Mouse (Mus musculus): ENCODE measurements around the gene Retreg3. TPM values are rescaled to one million over a fixed set of nuclear protein-coding genes. Genes with fewer than 3 reads are reported as not detected.

The Retreg3 gene
- polyA plus RNA-seq, 1 experiment from 2014 or later = 14.0 TPM

DNA sequence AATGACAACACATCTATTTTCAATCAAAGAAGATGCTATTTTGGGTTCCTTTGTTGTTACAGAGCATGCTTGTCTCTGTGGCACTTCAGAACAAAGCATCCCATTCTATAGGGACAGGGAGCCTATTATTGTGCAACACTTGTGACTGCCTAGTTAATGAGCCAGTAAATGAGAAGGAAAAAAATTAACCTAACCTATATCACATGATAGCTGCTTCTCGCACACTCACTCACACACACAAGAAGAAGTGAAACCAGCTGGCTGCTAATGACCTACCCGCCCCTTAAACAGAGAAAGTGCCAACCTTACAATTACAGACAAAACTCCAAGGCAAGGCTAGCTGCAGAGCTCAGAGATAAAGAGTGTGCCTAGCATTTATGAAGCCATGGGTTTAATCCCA, 4.1 kb downstream of the Retreg3 start:
- ATAC-seq (no peak), DNase-seq (ENCODE audit: low spot score) (peak; percentile 30)
- 10% methylated on average over 2 of the region's 2 CpGs for WGBS
- peak overlapping the region; percentile 52; the same call in 1 of the 2 replicates for H3K27ac ChIP-seq (ENCODE audit: low read depth, low read length)
- no peak overlapping the region for H3K4me3 ChIP-seq (ENCODE audit: low read depth, low read length)
- H3K4me1 ChIP-seq (ENCODE audit: control insufficient read depth, insufficient read depth, low read length) = peaks cover 18% of the 10 kb centered on the region
- peaks cover 9% of the 10 kb centered on the region; the same call in 1 of the 2 replicates for H3K36me3 ChIP-seq (ENCODE audit: control insufficient read depth, insufficient read depth, low read length)
- H3K9me3 ChIP-seq (replicated peaks; ENCODE audit: control insufficient read depth, low read length) = no peaks in the 10 kb centered on the region
- 0 out of 2 replicates have a peak overlapping the region, but pooled peaks have one; percentile 7 for H3K4me2 ChIP-seq (ENCODE audit: low read length)
- no peak overlapping the region; the same call in 1 of the 2 replicates for H3K9ac ChIP-seq (ENCODE audit: low read length)
- H3K27me3 ChIP-seq (replicated peaks; ENCODE audit: control insufficient read depth, insufficient read depth, low read length) = no peaks in the 10 kb centered on the region

DNA sequence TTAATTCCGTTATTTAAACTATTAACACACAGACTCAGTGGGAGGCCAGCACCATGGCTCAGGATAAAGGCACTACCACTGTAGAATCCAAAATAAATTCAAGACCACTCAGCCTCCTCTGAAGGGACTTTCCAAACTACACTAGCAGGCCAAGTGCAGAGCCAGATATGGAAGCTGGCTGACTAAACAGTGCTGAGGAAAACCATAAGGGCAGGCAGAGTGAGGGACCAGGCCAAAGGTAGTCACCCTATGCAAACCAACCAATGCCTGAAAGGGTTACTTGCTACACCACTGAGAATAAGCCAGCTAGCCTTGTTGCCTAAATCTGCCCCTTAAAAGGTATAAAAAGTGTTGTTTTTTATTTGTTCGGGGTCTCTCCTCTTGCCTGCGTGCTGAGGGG, 7.5 kb downstream of the Retreg3 start:
- Histone ChIP-seq H3K9ac (ENCODE audit: low read length) (no peak overlapping the region), H3K9me3 (replicated peaks; ENCODE audit: control insufficient read depth, low read length) (no peaks in the 10 kb centered on the region), H3K4me1 (ENCODE audit: control insufficient read depth, insufficient read depth, low read length) (peaks cover 8% of the 10 kb centered on the region), H3K27ac (ENCODE audit: low read depth, low read length) (no peak overlapping the region), H3K4me2 (ENCODE audit: low read length) (no peak overlapping the region), H3K36me3 (ENCODE audit: control insufficient read depth, insufficient read depth, low read length) (peaks cover 6% of the 10 kb centered on the region; the same call in 1 of the 2 replicates), H3K27me3 (replicated peaks; ENCODE audit: control insufficient read depth, insufficient read depth, low read length) (no peaks in the 10 kb centered on the region), H3K4me3 (ENCODE audit: low read depth, low read length) (no peak overlapping the region)
- WGBS = 82% methylated on average over 3 of the region's 3 CpGs
- ATAC-seq (no peak), DNase-seq (ENCODE audit: low spot score) (no peak)

DNA sequence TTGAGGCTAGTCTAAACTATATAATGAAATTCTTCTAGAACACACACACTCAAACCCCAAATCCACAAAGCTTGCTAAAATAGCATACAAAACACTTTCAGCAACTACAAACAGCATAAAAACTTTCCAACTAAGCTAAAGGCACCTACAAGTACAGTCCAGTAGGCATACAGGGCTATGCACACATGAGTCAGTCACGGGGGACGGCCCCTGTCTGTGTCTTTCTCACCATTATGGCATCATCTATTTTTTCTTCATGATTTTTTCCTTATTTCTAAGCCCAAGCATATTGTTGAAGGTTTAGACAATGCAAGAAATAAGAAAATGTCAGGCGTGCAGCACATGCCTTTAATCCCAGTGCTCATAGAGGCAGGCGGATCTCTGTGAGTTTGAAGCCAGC, 8.5 kb downstream of the Retreg3 start:
- Histone ChIP-seq H3K27ac (ENCODE audit: low read depth, low read length) (no peak overlapping the region), H3K9me3 (replicated peaks; ENCODE audit: control insufficient read depth, low read length) (no peaks in the 10 kb centered on the region), H3K36me3 (ENCODE audit: control insufficient read depth, insufficient read depth, low read length) (no peaks in the 10 kb centered on the region; the same call in 1 of the 2 replicates), H3K4me2 (ENCODE audit: low read length) (no peak overlapping the region), H3K4me3 (ENCODE audit: low read depth, low read length) (no peak overlapping the region), H3K27me3 (replicated peaks; ENCODE audit: control insufficient read depth, insufficient read depth, low read length) (no peaks in the 10 kb centered on the region), H3K4me1 (ENCODE audit: control insufficient read depth, insufficient read depth, low read length) (peaks cover 8% of the 10 kb centered on the region), H3K9ac (ENCODE audit: low read length) (no peak overlapping the region)
- DNase-seq (ENCODE audit: low spot score) (no peak), ATAC-seq (no peak)
- 86% methylated on average over 4 of the region's 4 CpGs for WGBS

DNA sequence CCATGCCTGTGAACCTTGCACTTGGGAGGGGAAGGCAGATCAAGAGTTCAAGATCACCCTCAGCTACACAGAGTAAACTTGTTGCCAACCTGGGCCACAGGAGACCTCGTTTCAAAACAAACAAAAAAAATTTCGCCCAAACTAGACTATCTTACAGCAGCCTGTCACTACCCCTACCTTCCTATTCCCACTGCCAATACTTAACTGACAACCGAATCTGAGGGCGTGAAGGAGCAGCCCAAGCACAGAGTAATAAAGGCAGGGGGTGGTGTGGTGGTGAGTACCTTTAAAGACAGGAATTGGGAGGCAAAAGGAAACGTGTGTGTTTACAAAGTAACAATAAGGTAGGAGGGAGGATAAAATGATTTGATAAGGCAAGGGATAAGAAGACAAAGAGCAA, 9.0 kb downstream of the Retreg3 start:
- Histone ChIP-seq H3K27me3 (replicated peaks; ENCODE audit: control insufficient read depth, insufficient read depth, low read length) (no peaks in the 10 kb centered on the region), H3K9me3 (replicated peaks; ENCODE audit: control insufficient read depth, low read length) (no peaks in the 10 kb centered on the region), H3K36me3 (ENCODE audit: control insufficient read depth, insufficient read depth, low read length) (peaks cover 2% of the 10 kb centered on the region; the same call in 1 of the 2 replicates), H3K4me2 (ENCODE audit: low read length) (no peak overlapping the region), H3K9ac (ENCODE audit: low read length) (no peak overlapping the region), H3K4me1 (ENCODE audit: control insufficient read depth, insufficient read depth, low read length) (peaks cover 4% of the 10 kb centered on the region), H3K4me3 (ENCODE audit: low read depth, low read length) (no peak overlapping the region), H3K27ac (ENCODE audit: low read depth, low read length) (no peak overlapping the region)
- WGBS = 67% methylated on average over 5 of the region's 5 CpGs
- DNase-seq (ENCODE audit: low spot score) (no peak), ATAC-seq (no peak)

DNA sequence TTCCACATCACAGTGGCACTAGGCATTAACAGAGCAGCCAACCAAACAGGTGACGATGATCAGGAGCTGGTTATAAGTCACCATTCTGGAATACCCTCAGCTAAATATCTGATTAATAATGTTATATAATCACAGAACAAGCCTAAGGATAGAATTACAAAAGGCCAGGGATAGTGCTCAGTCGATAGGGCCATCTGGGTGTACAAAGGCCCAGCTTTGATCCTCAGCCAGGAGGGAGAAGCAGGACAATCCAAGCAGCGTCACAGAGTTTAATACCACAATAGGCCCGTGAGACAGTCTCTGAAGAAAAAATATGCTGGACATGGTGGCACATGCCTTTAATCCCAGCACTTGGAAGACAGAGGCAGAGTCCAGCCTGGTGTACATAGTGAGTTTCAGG, 10.3 kb downstream of the Retreg3 start:
- no peak overlapping the region for H3K27ac ChIP-seq (ENCODE audit: low read depth, low read length)
- H3K36me3 ChIP-seq (ENCODE audit: control insufficient read depth, insufficient read depth, low read length) = peaks cover 16% of the 10 kb centered on the region
- WGBS = 71% methylated on average over 4 of the region's 4 CpGs
- H3K27me3 ChIP-seq (replicated peaks; ENCODE audit: control insufficient read depth, insufficient read depth, low read length) = no peaks in the 10 kb centered on the region
- no peak overlapping the region for H3K9ac ChIP-seq (ENCODE audit: low read length)
- no peak overlapping the region for H3K4me2 ChIP-seq (ENCODE audit: low read length)
- DNase-seq (ENCODE audit: low spot score) (no peak), ATAC-seq (no peak)
- no peak overlapping the region for H3K4me3 ChIP-seq (ENCODE audit: low read depth, low read length)
- H3K4me1 ChIP-seq (ENCODE audit: control insufficient read depth, insufficient read depth, low read length) = no peaks in the 10 kb centered on the region
- H3K9me3 ChIP-seq (replicated peaks; ENCODE audit: control insufficient read depth, low read length) = no peaks in the 10 kb centered on the region

DNA sequence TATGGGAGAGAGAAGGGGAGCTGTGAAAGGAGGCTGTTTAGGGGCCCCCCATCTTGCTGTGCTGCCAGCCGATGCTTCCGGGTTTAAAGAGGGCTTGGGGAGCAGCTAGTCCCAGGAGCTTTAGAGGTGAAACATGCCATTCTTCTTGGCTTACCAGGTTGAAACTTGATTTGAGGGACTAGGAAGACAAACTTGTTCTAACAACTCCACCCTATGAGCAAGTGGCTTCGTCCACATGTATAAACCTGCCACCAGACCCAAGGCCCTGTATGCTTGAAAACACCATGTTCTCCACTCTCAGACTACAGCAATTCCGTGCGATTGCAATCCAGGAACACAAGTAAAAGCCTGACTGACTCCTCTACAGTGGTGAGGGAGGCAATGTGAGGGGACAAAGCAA, 16.7 kb downstream of the Retreg3 start:
- Histone ChIP-seq H3K9me3 (replicated peaks; ENCODE audit: control insufficient read depth, low read length) (no peaks in the 10 kb centered on the region), H3K36me3 (ENCODE audit: control insufficient read depth, insufficient read depth, low read length) (peaks cover 77% of the 10 kb centered on the region), H3K27ac (ENCODE audit: low read depth, low read length) (no peak overlapping the region), H3K9ac (ENCODE audit: low read length) (no peak overlapping the region), H3K4me2 (ENCODE audit: low read length) (no peak overlapping the region), H3K4me1 (ENCODE audit: control insufficient read depth, insufficient read depth, low read length) (no peaks in the 10 kb centered on the region), H3K4me3 (ENCODE audit: low read depth, low read length) (no peak overlapping the region), H3K27me3 (replicated peaks; ENCODE audit: control insufficient read depth, insufficient read depth, low read length) (no peaks in the 10 kb centered on the region)
- ATAC-seq (no peak), DNase-seq (ENCODE audit: low spot score) (no peak)
- 92% methylated on average over 5 of the region's 5 CpGs for WGBS

GRCm38 (mm10) chr11:101098231-101098630, 21.5 kb downstream of the Retreg3 start:
- H3K4me1 ChIP-seq (ENCODE audit: control insufficient read depth, insufficient read depth, low read length) = peaks cover 6% of the 10 kb centered on the region; the same call in 1 of the 2 replicates
- peaks cover 74% of the 10 kb centered on the region for H3K36me3 ChIP-seq (ENCODE audit: control insufficient read depth, insufficient read depth, low read length)
- H3K27ac ChIP-seq (ENCODE audit: low read depth, low read length) = no peak overlapping the region
- 94% methylated on average over 8 of the region's 8 CpGs for WGBS
- no peaks in the 10 kb centered on the region for H3K27me3 ChIP-seq (replicated peaks; ENCODE audit: control insufficient read depth, insufficient read depth, low read length)
- H3K4me3 ChIP-seq (ENCODE audit: low read depth, low read length) = no peak overlapping the region
- H3K9ac ChIP-seq (ENCODE audit: low read length) = no peak overlapping the region
- DNase-seq (ENCODE audit: low spot score) (no peak), ATAC-seq (no peak)
- no peaks in the 10 kb centered on the region for H3K9me3 ChIP-seq (replicated peaks; ENCODE audit: control insufficient read depth, low read length)
- no peak overlapping the region for H3K4me2 ChIP-seq (ENCODE audit: low read length)

GRCm38 (mm10) chr11:101095314-101096024, 24.2 kb downstream of the Retreg3 start, which contains the start of gene Psmc3ip:
Psmc3ip (minus strand) TSS chr11:101095436.
- ATAC-seq = peak; percentile 98
- Histone ChIP-seq H3K4me2 (ENCODE audit: low read length) (peak within 1 kb of the TSS; percentile 92), H3K36me3 (ENCODE audit: control insufficient read depth, insufficient read depth, low read length) (peaks cover 76% of the 10 kb centered on the region), H3K9ac (ENCODE audit: low read length) (peak within 1 kb of the TSS; percentile 68), H3K9me3 (replicated peaks; ENCODE audit: control insufficient read depth, low read length) (no peaks in the 10 kb centered on the region), H3K27ac (ENCODE audit: low read depth, low read length) (peak within 1 kb of the TSS; percentile 61), H3K4me3 (ENCODE audit: low read depth, low read length) (peak within 1 kb of the TSS; percentile 55), H3K27me3 (replicated peaks; ENCODE audit: control insufficient read depth, insufficient read depth, low read length) (no peaks in the 10 kb centered on the region), H3K4me1 (ENCODE audit: control insufficient read depth, insufficient read depth, low read length) (peaks cover 6% of the 10 kb centered on the region; the same call in 1 of the 2 replicates)
- WGBS = under 1% methylated on average over 43 of the region's 43 CpGs
- DNase-seq (ENCODE audit: low spot score) = peak; percentile 97

- DNase-seq (ENCODE audit: low spot score) (peak; percentile 25), ATAC-seq (no peak; the same call in 1 of the 2 replicates)
- H3K9ac ChIP-seq (ENCODE audit: low read length) = peak overlapping the region; percentile 68
- H3K9me3 ChIP-seq (replicated peaks; ENCODE audit: control insufficient read depth, low read length) = no peaks in the 10 kb centered on the region
- under 1% methylated on average over 18 of the region's 18 CpGs for WGBS
- H3K36me3 ChIP-seq (ENCODE audit: control insufficient read depth, insufficient read depth, low read length) = peaks cover 76% of the 10 kb centered on the region
- no peaks in the 10 kb centered on the region for H3K27me3 ChIP-seq (replicated peaks; ENCODE audit: control insufficient read depth, insufficient read depth, low read length)
- peak overlapping the region; percentile 61; the same call in 1 of the 2 replicates for H3K27ac ChIP-seq (ENCODE audit: low read depth, low read length)
- peak overlapping the region; percentile 92 for H3K4me2 ChIP-seq (ENCODE audit: low read length)
- peaks cover 6% of the 10 kb centered on the region; the same call in 1 of the 2 replicates for H3K4me1 ChIP-seq (ENCODE audit: control insufficient read depth, insufficient read depth, low read length)
- peak overlapping the region; percentile 55 for H3K4me3 ChIP-seq (ENCODE audit: low read depth, low read length)
Observed at GRCm38 (mm10) chr11:101094930-101095313, 24.8 kb downstream of the Retreg3 start.

Data from forebrain, embryonic 14.5 days (tissue).